Mouse (Mus musculus): ENCODE measurements at regions not wholly inside any gene's neighbourhood (a gene's known extent, or its start where the extent isn't known, plus 50 kb on each side); places are given as distances from the start of the nearest gene placed in this dataset.

DNA sequence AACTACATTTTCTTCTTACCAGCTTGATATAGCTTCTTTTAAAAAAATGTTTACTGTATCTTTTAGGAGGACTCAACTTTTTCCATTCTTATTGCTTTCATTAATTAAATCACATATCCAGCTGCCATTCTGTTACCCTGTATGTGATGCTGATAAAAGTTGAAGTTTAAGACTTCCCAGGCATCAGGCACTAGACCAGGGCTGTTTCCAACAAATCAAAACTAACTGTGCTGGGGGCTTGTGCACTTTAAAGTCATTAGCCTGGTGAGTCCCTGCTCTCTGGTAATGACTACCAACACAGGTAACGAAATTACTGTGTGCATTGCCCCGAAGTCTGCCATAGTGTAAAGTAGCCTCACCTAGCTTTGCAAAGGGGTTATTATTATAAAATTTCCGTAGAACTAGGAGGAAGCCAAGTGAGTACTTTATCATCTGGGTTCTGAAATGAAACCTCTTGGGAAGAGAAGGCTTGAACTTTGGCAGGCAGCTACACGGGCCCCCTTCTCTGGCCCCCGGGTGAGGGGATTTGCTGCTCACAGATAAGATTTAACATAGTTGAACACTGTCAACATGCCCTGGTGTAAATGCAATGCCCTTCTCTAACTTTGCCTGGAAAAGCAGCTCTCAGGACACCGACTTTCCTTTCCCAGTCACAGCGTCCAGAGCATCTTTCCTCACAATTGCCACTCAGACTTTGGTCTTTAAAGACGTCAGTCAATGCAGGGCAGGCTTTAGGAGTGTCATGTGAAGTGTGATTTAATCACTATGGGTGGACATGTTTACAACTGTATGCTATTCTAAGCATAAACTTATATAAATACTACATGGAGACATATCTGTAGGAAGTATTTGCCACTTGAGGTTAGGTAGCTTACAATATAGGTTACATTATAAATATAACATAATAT lies 122.1 kb upstream of the Tab2 start:
- intact Hi-C loops (cut with DNase I) = no loop called here
- no peak for DNase-seq

DNA sequence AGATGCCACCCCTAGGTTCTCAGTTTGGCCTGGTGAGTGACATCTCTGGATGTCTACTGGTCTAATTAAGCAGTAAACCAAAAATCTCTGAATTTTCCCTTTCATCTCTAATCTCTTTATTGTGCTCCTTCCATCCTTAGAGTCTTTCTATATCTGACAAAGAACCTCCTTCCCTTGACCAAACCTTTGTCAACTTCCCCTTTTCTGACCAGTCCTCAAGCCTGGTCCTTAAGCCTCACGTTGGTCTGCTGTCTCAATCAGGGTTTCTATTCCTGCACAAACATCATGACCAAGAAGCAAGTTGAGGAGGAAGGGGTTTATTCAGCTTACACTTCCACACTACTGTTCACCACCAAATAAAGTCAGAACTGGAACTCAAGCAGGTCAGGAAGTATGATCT lies 116.4 kb upstream of the Tab2 start:
- intact Hi-C loops (cut with DNase I) = no loop called here
- DNase-seq = no peak

DNA sequence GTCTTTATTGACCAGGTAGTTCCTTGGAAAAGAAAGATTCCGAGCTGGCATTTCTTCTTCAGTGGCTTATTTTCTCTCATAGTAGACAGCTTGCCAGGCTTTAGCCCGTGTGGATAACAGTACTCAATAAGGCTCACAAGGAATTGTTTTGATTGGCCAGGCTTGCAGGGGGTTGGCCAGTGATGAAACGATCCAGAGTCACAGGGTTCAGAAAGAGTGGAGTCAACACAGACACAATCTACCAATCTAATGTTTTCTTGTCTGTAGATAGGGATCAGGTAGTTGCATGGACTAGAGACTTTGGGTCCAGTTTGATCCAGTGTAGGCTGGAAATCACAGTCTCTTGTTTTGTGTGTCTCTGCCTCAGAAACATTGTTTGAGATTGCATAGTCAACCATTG lies 115.8 kb upstream of the Tab2 start:
- no peak for DNase-seq
- intact Hi-C loops (cut with DNase I) = no loop called here

DNA sequence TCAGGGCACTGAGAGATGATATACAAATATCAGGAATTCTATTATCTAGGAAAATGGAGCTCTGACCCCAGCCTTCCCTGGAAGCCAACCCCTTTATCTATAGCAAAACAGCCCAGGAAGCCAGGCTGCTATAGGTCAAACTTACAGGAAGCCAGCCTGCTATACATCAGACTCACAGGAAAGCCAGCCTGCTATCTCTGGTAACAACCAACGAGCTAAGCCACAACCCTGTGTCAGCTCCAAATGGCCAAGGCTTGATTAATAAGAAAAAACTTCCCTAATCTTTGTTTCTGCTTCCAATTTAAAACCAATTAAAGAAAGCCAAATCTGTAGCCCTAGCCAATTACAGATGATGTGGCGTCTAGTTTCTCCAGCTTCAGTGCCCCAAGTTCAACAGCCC lies 114.4 kb upstream of the Tab2 start:
- intact Hi-C loops (cut with DNase I) = no loop called here
- DNase-seq = no peak

DNA sequence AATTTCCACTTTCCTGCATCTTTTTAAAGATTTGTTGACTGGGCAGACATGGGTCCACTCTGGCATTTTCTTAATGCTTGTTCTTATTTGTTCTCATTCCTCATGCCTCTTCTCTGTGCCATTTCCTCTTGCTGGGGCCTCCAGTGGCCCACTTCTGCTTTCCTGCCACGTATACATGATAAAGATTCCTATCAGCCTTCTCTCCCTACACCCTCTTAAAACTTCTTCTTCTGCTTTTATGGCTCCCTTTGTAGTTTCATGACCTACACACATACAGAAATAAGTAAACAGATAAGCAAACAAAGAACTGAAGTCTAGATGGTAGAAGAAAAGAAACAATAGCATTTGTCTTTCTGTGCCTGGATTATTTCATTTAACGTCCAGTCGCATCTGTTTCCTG lies 110.9 kb upstream of the Tab2 start:
- no peak for DNase-seq
- intact Hi-C loops (cut with DNase I) = no loop called here

DNA sequence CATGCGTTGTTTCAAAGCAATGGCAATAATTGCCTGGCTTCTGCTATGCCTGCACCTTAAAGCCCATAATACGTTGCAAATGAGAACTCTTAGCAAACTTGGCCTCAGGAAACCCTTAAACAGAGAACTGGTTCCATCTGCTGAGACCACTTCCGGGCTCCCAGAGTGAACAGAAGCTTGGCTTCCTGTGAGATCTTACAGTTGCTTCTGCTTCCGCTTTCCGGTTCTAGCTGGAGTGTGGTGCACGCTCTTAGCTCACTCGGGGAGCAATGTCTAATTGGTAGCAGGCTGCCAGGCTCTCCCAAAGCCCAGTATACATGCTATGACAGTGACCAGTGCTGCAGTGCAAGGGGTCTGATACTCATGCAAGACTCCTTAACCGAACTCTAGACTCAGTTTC lies 109.7 kb upstream of the Tab2 start:
- intact Hi-C loops (cut with DNase I) = no loop called here
- DNase-seq = peak in 1 of 2 experiments; percentile 16

DNA sequence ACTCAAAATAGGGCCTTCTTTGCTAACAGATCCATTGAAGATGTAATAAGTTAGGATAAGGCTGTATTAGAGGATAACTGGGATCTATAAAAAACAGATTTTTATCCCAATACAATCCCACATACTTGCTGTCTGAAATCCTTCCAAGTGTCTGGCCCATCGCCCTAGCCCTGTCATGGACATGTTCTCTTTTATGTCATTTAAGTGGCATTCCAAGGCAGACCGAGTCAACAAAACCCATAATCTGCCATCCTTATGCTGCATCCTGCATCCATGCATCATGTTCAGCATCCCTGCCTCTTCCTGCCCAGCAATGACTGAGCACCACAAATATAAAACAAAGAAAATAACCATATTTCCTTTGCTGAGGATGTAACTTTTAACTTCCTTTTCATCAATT lies 108.3 kb upstream of the Tab2 start:
- no peak for DNase-seq

DNA sequence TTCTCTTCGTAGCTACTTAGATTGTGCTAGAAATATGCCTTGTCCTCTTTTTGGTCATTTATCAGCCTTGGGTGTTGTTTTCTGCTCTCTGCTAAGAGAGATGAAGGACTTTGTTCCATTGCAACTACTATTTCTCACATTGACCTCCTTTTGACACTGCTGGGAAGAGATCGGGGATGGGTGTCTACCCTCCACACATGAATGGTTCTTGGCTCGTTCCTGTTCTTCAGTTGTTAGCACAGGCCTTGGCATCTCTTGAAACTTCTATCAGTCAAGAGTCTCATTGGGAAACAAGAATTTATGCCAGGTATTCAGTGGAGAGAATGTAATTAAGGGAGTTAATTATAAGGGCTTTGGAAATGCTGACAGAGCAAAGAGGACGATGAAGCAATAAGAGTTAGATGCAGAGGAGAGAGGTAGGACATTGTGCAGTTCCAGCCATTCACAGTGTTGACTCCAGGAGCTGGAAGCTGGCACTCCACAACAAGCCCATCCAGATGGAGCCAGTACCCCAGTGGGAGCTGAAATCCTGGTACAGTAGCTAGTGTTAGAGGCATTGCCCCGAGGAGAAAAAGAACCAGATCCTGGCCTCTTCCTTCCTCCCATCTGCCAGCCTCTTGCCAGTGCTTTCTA lies 107.5 kb upstream of the Tab2 start:
- intact Hi-C loops (cut with DNase I) = no loop called here
- DNase-seq = no peak

More for the DNA sequence above, 108.3 kb upstream of the Tab2 start:
- intact Hi-C loops (cut with DNase I) = no loop called here

DNA sequence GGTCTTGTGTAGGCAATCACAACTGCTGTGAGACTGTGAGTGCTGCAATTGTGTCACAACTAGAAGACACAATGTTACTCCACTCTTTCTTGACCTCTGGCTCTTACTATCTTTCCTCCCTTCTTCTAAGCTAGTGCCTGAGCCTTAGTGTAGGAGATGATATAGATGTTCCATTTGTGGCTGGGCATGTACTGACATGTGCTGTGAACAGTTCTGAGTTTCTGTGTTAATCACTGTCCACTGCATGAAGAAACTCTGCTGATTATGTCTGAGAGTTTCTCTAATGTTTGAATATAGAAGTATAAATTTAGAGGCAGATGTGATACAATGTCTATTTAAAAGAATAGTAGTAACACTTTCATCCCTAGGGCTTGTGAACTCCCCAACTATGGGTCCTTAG lies 105.0 kb upstream of the Tab2 start:
- DNase-seq = no peak
- intact Hi-C loops (cut with DNase I) = no loop called here

DNA sequence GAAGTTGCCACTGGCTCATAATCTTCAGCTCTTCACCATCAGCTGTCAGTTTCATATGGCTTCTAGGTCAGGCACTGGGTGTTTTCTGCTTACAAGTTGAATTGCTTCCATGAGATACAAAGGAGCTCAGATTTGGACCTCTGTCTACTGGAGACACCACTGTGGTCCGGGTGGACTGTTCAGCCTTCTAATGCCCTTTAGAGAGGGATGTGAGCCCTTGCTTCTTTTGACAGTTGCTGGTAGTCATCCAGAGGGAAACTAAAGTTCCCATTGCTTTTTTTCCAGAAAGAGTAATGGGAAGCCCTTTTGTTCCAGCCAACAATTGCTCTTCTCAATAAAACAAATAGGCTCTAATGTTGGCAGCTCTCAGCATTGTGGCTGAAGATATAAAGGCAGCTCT lies 103.7 kb upstream of the Tab2 start:
- no peak for DNase-seq
- intact Hi-C loops (cut with DNase I) = no loop called here

DNA sequence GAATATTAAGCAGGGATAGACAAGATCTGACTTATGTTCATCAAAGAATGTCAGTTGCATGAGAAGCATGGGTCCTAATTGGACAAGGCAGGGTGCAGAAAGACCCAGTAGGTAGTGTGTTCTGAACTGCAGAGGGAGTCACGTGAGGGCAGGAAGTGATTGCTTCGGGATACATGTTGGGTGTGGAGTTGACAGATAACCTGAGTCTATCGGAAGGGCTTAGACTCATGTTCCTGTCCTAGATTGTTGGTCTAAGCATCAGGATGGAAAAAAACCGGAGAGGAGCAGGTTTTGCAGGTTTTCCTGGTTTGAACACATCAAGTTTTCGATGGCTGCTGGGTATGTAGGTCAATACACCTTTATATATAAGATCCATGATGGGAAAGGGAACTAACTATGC lies 101.8 kb upstream of the Tab2 start:
- intact Hi-C loops (cut with DNase I) = no loop called here
- no peak for DNase-seq

DNA sequence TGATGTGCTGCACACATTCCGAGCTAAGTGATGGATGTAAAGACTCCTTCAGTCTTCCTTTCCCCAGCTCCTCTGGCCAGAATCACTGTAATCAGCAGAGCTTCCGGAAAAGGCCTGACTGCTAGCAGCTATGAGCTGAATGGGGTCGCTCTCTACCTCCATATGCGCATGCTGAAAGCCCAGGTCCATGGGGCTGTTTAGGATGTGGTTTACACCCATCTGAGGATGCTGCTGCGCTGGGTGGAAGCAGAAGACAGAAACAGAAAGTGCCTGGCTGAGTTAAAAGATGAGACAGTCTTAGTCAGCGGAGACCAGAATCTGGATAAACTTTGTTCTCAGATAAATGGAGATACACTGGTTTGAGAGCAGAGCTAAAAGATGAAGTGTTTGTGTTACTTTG lies 99.3 kb upstream of the Tab2 start:
- DNase-seq = no peak
- intact Hi-C loops (cut with DNase I) = no loop called here

DNA sequence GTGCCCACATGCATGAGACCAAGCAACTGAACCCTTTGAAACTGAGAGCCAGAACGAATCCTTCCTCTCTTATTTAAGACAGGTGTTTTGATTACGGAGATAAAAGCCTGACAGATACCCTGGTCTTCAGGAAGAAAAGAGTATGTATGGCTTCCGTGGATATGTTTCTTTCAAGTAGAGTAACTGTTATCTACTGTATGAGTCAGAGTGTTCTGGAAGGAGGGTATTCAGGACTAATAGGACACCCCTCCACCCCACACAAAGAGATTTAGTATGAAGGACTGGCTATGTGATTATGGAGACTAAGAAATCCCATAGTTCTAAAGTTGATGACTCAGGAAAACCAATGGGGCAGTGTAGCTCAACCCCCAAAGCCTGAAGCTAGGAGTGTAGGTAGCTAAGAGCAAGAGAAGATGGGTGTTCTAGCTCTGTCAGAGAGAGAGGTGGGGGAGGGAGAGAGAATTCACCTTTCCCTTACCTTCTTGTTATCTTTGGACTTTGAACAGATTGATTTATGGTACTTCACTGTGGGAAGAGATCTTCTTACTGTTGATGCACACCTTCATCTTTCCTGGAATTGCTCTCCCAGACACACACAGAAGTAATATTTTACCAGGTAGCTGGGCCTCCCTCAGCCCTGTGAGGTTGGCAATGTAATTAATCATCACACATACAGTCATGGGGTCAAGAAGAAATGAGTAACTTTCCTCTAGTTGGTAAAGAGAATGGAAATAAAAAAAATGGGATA lies 87.6 kb upstream of the Tab2 start:
- intact Hi-C loops (cut with DNase I) = no loop called here
- no peak for DNase-seq

DNA sequence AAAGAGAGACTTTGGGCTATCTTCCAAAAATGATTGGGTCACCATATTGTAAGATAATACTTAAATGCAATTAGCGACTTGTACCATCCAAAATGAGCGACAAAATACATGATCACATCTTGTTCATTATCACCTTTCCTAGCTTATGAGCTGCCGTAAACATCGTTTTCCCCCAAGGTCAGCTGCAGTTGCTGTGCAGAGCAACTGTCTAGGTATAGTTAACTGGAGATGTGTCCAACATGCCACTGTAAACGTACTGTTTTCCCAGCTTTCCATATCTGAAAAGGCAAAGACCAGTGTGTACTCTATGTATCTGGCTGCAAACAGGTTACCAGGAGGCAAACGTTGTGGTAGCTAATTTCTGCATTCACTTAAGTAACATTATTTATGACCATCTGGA lies 86.3 kb upstream of the Tab2 start:
- intact Hi-C loops (cut with DNase I) = no loop called here
- no peak for DNase-seq

DNA sequence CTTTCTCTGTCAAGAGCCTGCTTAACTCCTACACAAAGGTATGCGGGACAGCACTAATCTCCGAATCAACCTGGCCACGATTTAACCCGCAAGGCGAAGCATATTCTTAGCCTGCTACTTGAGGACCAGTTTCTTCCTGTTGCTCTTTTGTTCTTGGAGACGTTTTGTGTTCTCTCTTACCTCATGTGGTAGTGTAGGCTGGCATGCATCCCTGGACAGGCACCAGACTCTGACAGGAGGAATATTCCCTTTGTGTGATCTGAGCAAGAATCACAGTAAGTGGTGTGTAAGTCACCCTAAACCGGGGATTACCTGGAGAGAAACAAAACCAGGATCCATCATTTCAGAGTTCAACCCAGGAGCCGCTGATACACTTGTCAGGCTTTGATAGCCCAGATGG lies 85.8 kb upstream of the Tab2 start:
- DNase-seq = no peak
- intact Hi-C loops (cut with DNase I) = no loop called here

DNA sequence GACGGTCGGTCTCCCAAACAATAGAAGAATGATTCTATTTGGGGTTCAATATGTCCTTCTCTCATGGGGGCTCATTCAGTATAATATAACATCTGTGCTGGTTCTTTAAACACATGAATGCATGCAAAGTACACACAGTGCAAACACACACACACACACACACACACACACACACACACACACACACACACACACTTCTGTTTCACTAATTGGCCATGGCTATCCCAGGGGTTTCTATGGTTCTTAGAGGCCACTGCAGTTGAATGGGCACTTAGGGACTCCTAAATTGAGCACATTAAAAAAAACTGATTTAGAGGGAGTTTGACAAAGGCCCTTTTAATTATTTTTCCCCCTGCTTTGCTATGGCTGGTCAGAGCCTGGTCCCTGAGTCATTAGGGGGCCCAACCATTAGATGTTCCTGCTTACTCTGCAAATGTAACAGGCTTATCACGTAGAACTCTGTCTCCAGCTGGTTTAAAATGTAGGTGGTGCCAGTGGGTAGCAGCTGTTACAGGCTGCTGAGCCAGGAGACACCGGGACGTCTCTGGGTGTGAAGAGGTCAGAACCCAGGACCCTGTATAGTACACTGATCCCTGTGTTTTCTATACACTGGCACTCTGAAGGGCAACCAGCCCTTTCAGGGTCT lies 82.1 kb upstream of the Tab2 start:
- no peak for DNase-seq
- intact Hi-C loops (cut with DNase I) = no loop called here

DNA sequence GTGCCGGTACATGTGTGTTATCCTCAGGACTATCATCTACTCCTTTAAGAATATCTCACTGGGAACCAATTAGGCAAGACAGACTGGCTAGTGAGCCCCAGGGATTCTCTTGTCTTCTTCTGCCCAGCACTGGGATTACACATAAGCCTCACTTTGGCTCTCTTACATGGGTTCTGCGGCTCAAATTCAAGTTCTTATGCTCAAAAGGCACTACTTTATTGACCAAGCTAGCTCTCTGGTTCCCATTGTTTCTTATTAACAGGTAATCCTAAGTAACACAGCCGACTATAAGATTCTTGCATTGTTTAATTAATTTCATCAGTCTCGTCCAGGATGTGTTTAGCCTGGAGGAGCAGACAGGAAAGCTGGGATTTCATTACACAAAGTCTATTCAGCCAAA lies 80.3 kb upstream of the Tab2 start:
- intact Hi-C loops (cut with DNase I) = no loop called here
- no peak for DNase-seq

DNA sequence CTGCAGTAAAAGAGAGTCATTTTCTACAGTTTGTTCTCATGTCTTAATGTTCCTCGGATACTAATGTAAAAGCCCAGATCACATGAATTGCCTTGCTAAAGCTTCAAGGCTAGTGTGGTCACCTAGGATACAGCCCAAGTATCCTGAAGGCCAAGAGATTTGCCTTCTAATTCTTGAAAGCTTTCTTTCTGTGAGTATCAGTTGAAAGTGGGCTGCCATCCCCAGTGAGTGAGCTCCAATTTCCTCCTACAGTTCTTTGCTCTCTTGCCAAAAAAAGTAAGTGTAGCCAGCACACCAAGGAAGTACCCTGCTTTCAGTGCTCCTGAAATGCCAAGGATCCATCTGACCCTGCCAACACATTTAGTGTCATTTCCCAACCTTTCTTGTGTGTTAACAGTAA lies 79.3 kb upstream of the Tab2 start:
- intact Hi-C loops (cut with DNase I) = no loop called here

DNA sequence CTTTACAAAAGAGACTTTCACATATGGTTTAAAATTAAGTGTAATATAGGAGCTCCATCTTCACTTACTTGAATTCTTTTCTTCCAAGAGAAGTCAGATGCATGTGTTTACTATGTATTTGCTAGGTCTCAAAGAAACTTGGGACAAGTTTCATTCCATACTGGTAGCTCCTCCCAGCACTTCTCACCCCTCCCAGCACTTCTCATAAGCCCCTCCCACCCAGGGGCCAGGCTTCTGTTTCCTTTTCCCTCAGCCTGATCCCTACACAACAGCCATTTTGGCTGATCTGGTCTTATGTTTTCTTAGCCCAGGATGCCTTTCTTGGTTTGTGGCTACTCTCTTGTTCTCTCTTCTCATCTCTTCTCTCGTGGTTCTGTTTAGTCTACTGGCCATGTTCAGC lies 76.2 kb upstream of the Tab2 start:
- intact Hi-C loops (cut with DNase I) = no loop called here
- DNase-seq = no peak

More for the DNA sequence above, 79.3 kb upstream of the Tab2 start:
- no peak for DNase-seq

DNA sequence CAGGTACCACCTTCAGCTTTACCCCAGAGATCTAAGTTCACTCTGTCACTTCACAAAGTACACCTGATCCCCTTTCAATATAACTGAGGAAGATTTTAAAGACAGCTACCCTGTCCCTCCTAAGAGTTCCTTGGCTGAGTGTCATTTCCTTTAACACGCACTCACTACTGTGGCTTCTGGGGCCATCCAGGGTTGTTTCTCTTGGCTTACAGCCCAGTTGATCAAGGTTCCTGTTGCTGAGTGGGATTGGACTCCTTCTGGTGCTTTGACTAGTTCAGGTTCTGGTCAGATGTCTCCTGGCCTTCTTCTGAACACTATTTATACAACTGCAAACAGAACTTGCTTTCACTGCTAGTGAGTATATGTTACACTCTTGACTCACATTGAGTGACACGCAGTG lies 72.8 kb upstream of the Tab2 start:
- DNase-seq = peak in 1 of 2 experiments; percentile 12
- intact Hi-C loops (cut with DNase I) = no loop called here

DNA sequence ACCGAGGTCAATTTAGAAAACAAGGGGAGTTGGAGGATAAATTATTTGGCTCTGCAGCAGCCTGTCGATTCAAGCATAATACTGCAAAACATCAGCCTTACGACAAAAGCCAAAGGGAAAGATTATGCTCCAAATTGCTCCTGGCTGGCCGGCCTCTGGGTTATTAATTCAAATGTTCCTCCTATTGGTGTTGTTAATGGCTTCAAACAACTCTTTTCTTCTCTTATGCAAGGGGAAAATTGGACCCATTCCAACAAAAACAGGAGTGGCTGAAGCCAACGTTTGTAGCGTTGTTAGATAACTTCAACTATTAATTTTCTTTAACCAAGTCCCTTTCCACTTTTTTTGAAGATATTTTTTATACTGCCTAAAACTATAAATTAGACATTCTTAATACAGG lies 71.0 kb upstream of the Tab2 start:
- intact Hi-C loops (cut with DNase I) = no loop called here
- no peak for DNase-seq
